ENCODE assay signal across 26 mouse cellular contexts in the genomic region with DNA sequence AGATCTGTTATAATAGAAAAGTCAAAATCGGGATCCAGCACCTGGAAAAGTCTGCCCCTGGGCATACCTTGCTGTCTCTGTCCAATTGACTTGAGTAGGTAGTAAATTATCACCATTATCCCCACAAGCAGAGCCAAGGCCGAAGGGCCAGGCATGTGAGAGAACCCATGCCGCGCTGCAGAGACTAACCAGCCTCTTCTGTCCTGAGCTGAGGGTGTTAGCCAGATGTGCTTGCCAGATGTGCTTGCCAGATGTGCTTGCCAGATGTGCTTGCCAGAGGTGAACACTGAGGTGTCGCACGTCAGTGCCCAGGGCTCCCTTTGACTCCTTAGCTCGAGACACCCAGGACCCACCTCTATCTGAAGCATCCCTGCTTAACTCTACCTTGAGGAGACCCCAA. TPM values are rescaled to one million over a fixed set of nuclear protein-coding genes. Genes with fewer than 3 reads are reported as not detected.
DNase-seq lines count a peak whose midpoint lies in the region; ATAC-seq lines count a peak whose summit lies in the region.
"Had no signal": no experiment of that assay in that cellular context is flagged by ENCODE, and none has a peak within 500 bp of the region (broad histone marks: within the 10 kb centered on the region; RNA-seq: fewer than 3 reads in every experiment).

No protein-coding gene starts in this region.

- no peaks in the 10 kb centered on the region for H3K36me3 ChIP-seq in limb, embryonic 10.5 days
- no peaks in the 10 kb centered on the region for H3K36me3 ChIP-seq in limb, embryonic 15.5 days
- no peaks in the 10 kb centered on the region for H3K36me3 ChIP-seq in hindbrain, embryonic 12.5 days
- H3K36me3 ChIP-seq: forebrain, embryonic 10.5 days; heart, embryonic 12.5 days; heart, embryonic 15.5 days had no signal

- H3K4me1 ChIP-seq in limb, embryonic 10.5 days = peaks cover 6% of the 10 kb centered on the region
- 0 out of 2 replicates have a peak, but pooled peaks cover 4% of the 10 kb centered on the region for H3K4me1 ChIP-seq in limb, embryonic 15.5 days
- H3K4me1 ChIP-seq in hindbrain, embryonic 12.5 days = no peaks in the 10 kb centered on the region
- H3K4me1 ChIP-seq: forebrain, embryonic 10.5 days; forebrain, embryonic 13.5 days; heart, embryonic 12.5 days; heart, embryonic 15.5 days had no signal

- ATAC-seq in limb, embryonic 15.5 days (ENCODE audit: insufficient number of reproducible peaks, low FRiP score, low TSS enrichment, low read depth) = peak; percentile 35; the same call in 1 of the 2 replicates
- no peak for ATAC-seq in hindbrain, embryonic 12.5 days (ENCODE audit: low FRiP score)
- ATAC-seq: CD4-positive, CD25-positive, alpha-beta regulatory T cell, adult 4 months; forebrain, embryonic 13.5 days; forebrain, embryonic 16.5 days; hindbrain, embryonic 16.5 days; inflammation-experienced regulatory T-cells, adult 6 months; intestine, embryonic 16.5 days had no signal

- 56% methylated on average over 7 of the region's 7 CpGs for WGBS in limb, embryonic 10.5 days
- 30% methylated on average over 7 of the region's 7 CpGs for WGBS in limb, embryonic 15.5 days
- WGBS in hindbrain, embryonic 12.5 days = 82% methylated on average over 7 of the region's 7 CpGs

- DNase-seq in heart, adult 11 months = peak; percentile 85
- DNase-seq in heart, postnatal 36 days = no peak
- peak; percentile 40 for DNase-seq in forelimb bud, embryonic 11.5 days (ENCODE audit: low read depth, low spot score)
- DNase-seq in limb, embryonic 10.5 days (ENCODE audit: low spot score) = peak; percentile 39
- no peak for DNase-seq in urinary bladder, postnatal 14 days (ENCODE audit: low spot score)
- DNase-seq in cerebellum, adult 11 months = no peak
- DNase-seq: adrenal gland, adult 2 months; adrenal gland, postnatal 25 days; cerebellum, adult 18-20 months; cerebellum, adult 9-10 months; cerebellum, postnatal 14 days; gastrocnemius, postnatal 10 days; heart, postnatal 10 days; heart, postnatal 4 days had no signal

- H3K9ac ChIP-seq in limb, embryonic 15.5 days = no peak overlapping the region
- H3K9ac ChIP-seq in hindbrain, embryonic 12.5 days = no peak overlapping the region
- H3K9ac ChIP-seq: forebrain, embryonic 13.5 days; heart, embryonic 12.5 days; heart, embryonic 15.5 days had no signal

- no peaks in the 10 kb centered on the region for H3K27me3 ChIP-seq in limb, embryonic 10.5 days (ENCODE audit: low read depth, poor library complexity, severe bottlenecking)
- no peaks in the 10 kb centered on the region for H3K27me3 ChIP-seq in limb, embryonic 15.5 days
- H3K27me3 ChIP-seq in hindbrain, embryonic 12.5 days = no peaks in the 10 kb centered on the region
- H3K27me3 ChIP-seq: forebrain, embryonic 13.5 days; heart, embryonic 12.5 days; heart, embryonic 15.5 days had no signal

- intact Hi-C loops in heart, postnatal 36 days (cut with DNase I) = no loop called here

- H3K4me2 ChIP-seq in limb, embryonic 15.5 days = no peak overlapping the region
- H3K4me2 ChIP-seq in hindbrain, embryonic 12.5 days (replicated peaks) = no peak overlapping the region
- H3K4me2 ChIP-seq: forebrain, embryonic 13.5 days; heart, embryonic 12.5 days; heart, embryonic 15.5 days had no signal

- no peak overlapping the region for H3K4me3 ChIP-seq in limb, embryonic 10.5 days
- no peak overlapping the region for H3K4me3 ChIP-seq in limb, embryonic 15.5 days
- no peak overlapping the region for H3K4me3 ChIP-seq in hindbrain, embryonic 12.5 days
- H3K4me3 ChIP-seq: forebrain, embryonic 10.5 days; forebrain, embryonic 13.5 days; heart, embryonic 12.5 days; heart, embryonic 15.5 days had no signal

- no peak overlapping the region for H3K27ac ChIP-seq in limb, embryonic 10.5 days
- no peak overlapping the region for H3K27ac ChIP-seq in limb, embryonic 15.5 days
- H3K27ac ChIP-seq in hindbrain, embryonic 12.5 days = no peak overlapping the region
- H3K27ac ChIP-seq: forebrain, embryonic 10.5 days; forebrain, embryonic 13.5 days; heart, embryonic 15.5 days had no signal

- no peaks in the 10 kb centered on the region for H3K9me3 ChIP-seq in limb, embryonic 10.5 days (replicated peaks)
- H3K9me3 ChIP-seq in limb, embryonic 15.5 days = no peaks in the 10 kb centered on the region
- no peaks in the 10 kb centered on the region for H3K9me3 ChIP-seq in hindbrain, embryonic 12.5 days (replicated peaks)
- H3K9me3 ChIP-seq: forebrain, embryonic 10.5 days; forebrain, embryonic 13.5 days; heart, embryonic 15.5 days had no signal

RNA-seq across cellular contexts. Expression of a gene that starts 53.4 kb away (rescaled TPM):
- 1 to 10 TPM; 1.6 to 2.9 TPM for total RNA-seq in heart, postnatal 36 days (2021)
- polyA plus RNA-seq in limb, embryonic 10.5 days (2016; fragmentation: Nextera tagmentation; extraction: Ambion mirVana) = 0.82 and 1.8 TPM in 2 replicates
- 2.7 and 3.2 TPM in 2 replicates for polyA plus RNA-seq in limb, embryonic 15.5 days (2015; fragmentation: Nextera tagmentation; extraction: Ambion mirVana)
- polyA plus RNA-seq in hindbrain, embryonic 12.5 days (2016; fragmentation: Nextera tagmentation; extraction: Ambion mirVana) = 1.1 and 1.8 TPM in 2 replicates
- total RNA-seq: MEL had no signal

Comparison
In these comparisons a context has a peak if more than half of its experiments do, and no peak if none do; other contexts are left out.
1. DNase-seq: peak in heart, adult 11 months (single experiment), forelimb bud, embryonic 11.5 days (single experiment) and limb, embryonic 10.5 days (single experiment); none in heart, postnatal 36 days (0 of 2), urinary bladder, postnatal 14 days (single experiment) and cerebellum, adult 11 months (single experiment).